Mouse (Mus musculus) ES-CJ7 (cell line): ENCODE results near the gene Zfr.
"Not testable (repeated sequence)": the region's sequence is repeated elsewhere in the genome, so short reads cannot be mapped to it uniquely, and the experiment has no call there.

Source experiments
- DNase-seq: peaks from one replicate; pipeline ENCODE4 v3.0.0; 2011; ENCODE audit warnings: low read depth, low spot score

Gene Zfr

GRCm38 (mm10) chr15:12106430-12106829 is 11.2 kb upstream of the Zfr start:
- no peak for DNase-seq

- peak; percentile 67 for DNase-seq
Observed at GRCm38 (mm10) chr15:12108200-12108599, 9.4 kb upstream of the Zfr start.

- not testable (repeated sequence) for DNase-seq
Observed at GRCm38 (mm10) chr15:12108922-12109321, 8.7 kb upstream of the Zfr start.

GRCm38 (mm10) chr15:12111232-12111631 is 6.4 kb upstream of the Zfr start:
- DNase-seq: no peak

- DNase-seq: peak; percentile 31
Observed at GRCm38 (mm10) chr15:12113411-12113810, 4.2 kb upstream of the Zfr start.

GRCm38 (mm10) chr15:12114546-12114945 is 3.1 kb upstream of the Zfr start:
- DNase-seq: no peak

- peak; percentile 57 for DNase-seq
Observed at GRCm38 (mm10) chr15:12115722-12116230, 1.9 kb upstream of the Zfr start.

GRCm38 (mm10) chr15:12118093-12118431 is 431 bp downstream of the Zfr start:
- DNase-seq: no peak

- DNase-seq: peak; percentile 22
Observed at GRCm38 (mm10) chr15:12118432-12119128, 949 bp downstream of the Zfr start.

- DNase-seq: no peak
Observed at GRCm38 (mm10) chr15:12119129-12119466, 1.5 kb downstream of the Zfr start.

GRCm38 (mm10) chr15:12124913-12125312 is 7.3 kb downstream of the Zfr start:
- DNase-seq: no peak

GRCm38 (mm10) chr15:12130871-12131270 is 13.2 kb downstream of the Zfr start:
- DNase-seq: not testable (repeated sequence)

GRCm38 (mm10) chr15:12134546-12134945 is 16.9 kb downstream of the Zfr start:
- no peak for DNase-seq

GRCm38 (mm10) chr15:12135368-12135767 is 17.7 kb downstream of the Zfr start:
- DNase-seq: no peak

GRCm38 (mm10) chr15:12136371-12136770 is 18.7 kb downstream of the Zfr start:
- no peak for DNase-seq

- DNase-seq: no peak
Observed at GRCm38 (mm10) chr15:12140985-12141729, 23.5 kb downstream of the Zfr start.

- DNase-seq: peak; percentile 54
Observed at GRCm38 (mm10) chr15:12147423-12147822, 29.8 kb downstream of the Zfr start.

GRCm38 (mm10) chr15:12149501-12149900 is 31.9 kb downstream of the Zfr start:
- DNase-seq: no peak

GRCm38 (mm10) chr15:12153747-12154146 is 36.1 kb downstream of the Zfr start:
- no peak for DNase-seq

- DNase-seq: no peak
Observed at GRCm38 (mm10) chr15:12178126-12178525, 60.5 kb downstream of the Zfr start.

GRCm38 (mm10) chr15:12181181-12181805 is 63.7 kb downstream of the Zfr start:
- not testable (repeated sequence) for DNase-seq
